In the genomic region with DNA sequence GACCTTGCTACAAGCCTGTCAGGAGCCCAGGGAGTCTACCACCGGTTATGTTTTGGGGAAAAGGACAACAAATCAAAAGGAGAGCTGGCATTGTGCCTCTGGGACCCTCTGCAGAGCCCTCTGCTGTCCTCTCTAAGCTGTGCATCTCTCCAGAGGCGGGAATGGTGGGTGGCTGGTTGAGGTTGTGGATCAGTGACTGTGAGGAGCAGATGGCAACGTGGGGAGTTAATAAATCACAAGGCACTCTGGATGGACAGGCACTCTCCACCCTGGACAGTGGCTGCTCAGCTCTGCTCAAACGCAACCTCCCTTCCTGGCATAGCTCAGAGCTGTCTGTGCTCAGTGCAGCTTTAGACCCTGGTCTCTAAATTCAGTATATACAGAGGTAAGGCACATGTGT, we compare ENCODE assay signal across 15 mouse cellular contexts.
DNase-seq lines count a peak whose midpoint lies in the region; ATAC-seq and TF ChIP-seq lines count a peak whose summit lies in the region.
"Had no signal": no experiment of that assay in that cellular context is flagged by ENCODE, and none has a peak within 500 bp of the region (broad histone marks: within the 10 kb centered on the region; RNA-seq: fewer than 3 reads in every experiment).

No protein-coding gene starts in this region.

- H3K27me3 ChIP-seq in heart, embryonic 10.5 days (ENCODE audit: insufficient read depth, poor library complexity, severe bottlenecking): no peaks in the 10 kb centered on the region
- H3K27me3 ChIP-seq in lung, postnatal 0 days (replicated peaks; ENCODE audit: insufficient read depth, low read length): no peaks in the 10 kb centered on the region
- H3K27me3 ChIP-seq in neural tube, embryonic 11.5 days (ENCODE audit: control insufficient read depth, insufficient read depth, low read length): no peaks in the 10 kb centered on the region
- H3K27me3 ChIP-seq: embryonic facial prominence, embryonic 15.5 days; hindbrain, embryonic 15.5 days had no signal

- 35% methylated on average over 4 of the region's 4 CpGs for WGBS in heart, embryonic 10.5 days
- WGBS in lung, postnatal 0 days: 45% methylated on average over 4 of the region's 4 CpGs
- WGBS in neural tube, embryonic 11.5 days: 28% methylated on average over 4 of the region's 4 CpGs

- peak; percentile 9 for DNase-seq in heart, postnatal 4 days
- no peak for DNase-seq in heart, embryonic 10.5 days (ENCODE audit: low spot score)
- DNase-seq in lung, postnatal 0 days (ENCODE audit: low spot score): no peak
- DNase-seq in lung, postnatal 36 days: no peak
- DNase-seq in embryo, embryonic 10.5 days (ENCODE audit: low spot score): peak; percentile 39
- peak; percentile 37 for DNase-seq in neural tube, embryonic 11.5 days (ENCODE audit: low spot score)
- DNase-seq in adrenal gland, adult 18-20 months (ENCODE audit: low spot score in 2 of 2): no peak
- DNase-seq in urinary bladder, postnatal 36 days (ENCODE audit: low spot score in 2 of 2): no peak
- DNase-seq: cerebellum, adult 9-10 months; layer of hippocampus, adult 9-11 months; liver; thymus, adult 2 months had no signal

- peak; percentile 31 for TF ChIP-seq CTCF in lung, postnatal 0 days (IDR thresholded peaks at IDR 0.05)

- no peaks in the 10 kb centered on the region for H3K9me3 ChIP-seq in heart, embryonic 10.5 days
- H3K9me3 ChIP-seq in lung, postnatal 0 days (ENCODE audit: low read length): no peaks in the 10 kb centered on the region
- no peaks in the 10 kb centered on the region for H3K9me3 ChIP-seq in neural tube, embryonic 11.5 days (ENCODE audit: control insufficient read depth, low read length)
- H3K9me3 ChIP-seq: embryonic facial prominence, embryonic 15.5 days; hindbrain, embryonic 15.5 days had no signal

- H3K27ac ChIP-seq in heart, embryonic 10.5 days: no peak overlapping the region
- H3K27ac ChIP-seq in lung, postnatal 0 days (ENCODE audit: low read length): no peak overlapping the region
- no peak overlapping the region for H3K27ac ChIP-seq in neural tube, embryonic 11.5 days (ENCODE audit: low read depth, low read length)
- H3K27ac ChIP-seq: embryonic facial prominence, embryonic 15.5 days; hindbrain, embryonic 15.5 days had no signal

- no peak overlapping the region for H3K9ac ChIP-seq in lung, postnatal 0 days (replicated peaks; ENCODE audit: low read depth)
- no peak overlapping the region for H3K9ac ChIP-seq in neural tube, embryonic 11.5 days (ENCODE audit: low read length)
- H3K9ac ChIP-seq: embryonic facial prominence, embryonic 15.5 days; hindbrain, embryonic 15.5 days had no signal

- no peak overlapping the region for H3K4me2 ChIP-seq in lung, postnatal 0 days (replicated peaks; ENCODE audit: low read depth, low read length)
- no peak overlapping the region for H3K4me2 ChIP-seq in neural tube, embryonic 11.5 days (ENCODE audit: low read depth)
- H3K4me2 ChIP-seq: embryonic facial prominence, embryonic 15.5 days; hindbrain, embryonic 15.5 days had no signal

- no peaks in the 10 kb centered on the region for H3K36me3 ChIP-seq in heart, embryonic 10.5 days
- H3K36me3 ChIP-seq in lung, postnatal 0 days (ENCODE audit: insufficient read depth, low read length): no peaks in the 10 kb centered on the region
- no peaks in the 10 kb centered on the region for H3K36me3 ChIP-seq in neural tube, embryonic 11.5 days (ENCODE audit: control insufficient read depth, insufficient read depth, low read length)
- H3K36me3 ChIP-seq: embryonic facial prominence, embryonic 15.5 days; hindbrain, embryonic 15.5 days had no signal

- TF ChIP-seq EP300 in lung, postnatal 0 days (IDR thresholded peaks at IDR 0.05): no peak

- no peaks in the 10 kb centered on the region for H3K4me1 ChIP-seq in heart, embryonic 10.5 days
- H3K4me1 ChIP-seq in lung, postnatal 0 days (ENCODE audit: insufficient read depth, low read depth, low read length): no peaks in the 10 kb centered on the region
- H3K4me1 ChIP-seq in neural tube, embryonic 11.5 days (ENCODE audit: control insufficient read depth, insufficient read depth, low read length): no peaks in the 10 kb centered on the region
- H3K4me1 ChIP-seq: embryonic facial prominence, embryonic 15.5 days; hindbrain, embryonic 15.5 days had no signal

- H3K4me3 ChIP-seq in heart, embryonic 10.5 days: no peak overlapping the region
- no peak overlapping the region for H3K4me3 ChIP-seq in lung, postnatal 0 days (ENCODE audit: low read depth, low read length)
- H3K4me3 ChIP-seq in neural tube, embryonic 11.5 days (ENCODE audit: low read depth, low read length): no peak overlapping the region
- H3K4me3 ChIP-seq: embryonic facial prominence, embryonic 15.5 days; hindbrain, embryonic 15.5 days had no signal

- no peak for ATAC-seq in lung, postnatal 0 days
- ATAC-seq in neural tube, embryonic 11.5 days (ENCODE audit: insufficient read depth, low FRiP score, low TSS enrichment): peak; percentile 61
- ATAC-seq: forebrain, embryonic 16.5 days had no signal

Comparison
In these comparisons a context has a peak if more than half of its experiments do, and no peak if none do; other contexts are left out.
1. DNase-seq: peak in heart, postnatal 4 days (single experiment), embryo, embryonic 10.5 days (single experiment) and neural tube, embryonic 11.5 days (single experiment); none in heart, embryonic 10.5 days (single experiment), lung, postnatal 0 days (single experiment), lung, postnatal 36 days (single experiment), adrenal gland, adult 18-20 months (0 of 2) and urinary bladder, postnatal 36 days (0 of 2).